Mouse (Mus musculus) testis, postnatal 14 days (tissue): Measurements from ENCODE around the gene Snx20.

ENCODE experiments used
- DNase-seq: peaks from one replicate; pipeline ENCODE4 v3.0.0; 2021; ENCODE audit warnings: low spot score

Gene Snx20

DNA sequence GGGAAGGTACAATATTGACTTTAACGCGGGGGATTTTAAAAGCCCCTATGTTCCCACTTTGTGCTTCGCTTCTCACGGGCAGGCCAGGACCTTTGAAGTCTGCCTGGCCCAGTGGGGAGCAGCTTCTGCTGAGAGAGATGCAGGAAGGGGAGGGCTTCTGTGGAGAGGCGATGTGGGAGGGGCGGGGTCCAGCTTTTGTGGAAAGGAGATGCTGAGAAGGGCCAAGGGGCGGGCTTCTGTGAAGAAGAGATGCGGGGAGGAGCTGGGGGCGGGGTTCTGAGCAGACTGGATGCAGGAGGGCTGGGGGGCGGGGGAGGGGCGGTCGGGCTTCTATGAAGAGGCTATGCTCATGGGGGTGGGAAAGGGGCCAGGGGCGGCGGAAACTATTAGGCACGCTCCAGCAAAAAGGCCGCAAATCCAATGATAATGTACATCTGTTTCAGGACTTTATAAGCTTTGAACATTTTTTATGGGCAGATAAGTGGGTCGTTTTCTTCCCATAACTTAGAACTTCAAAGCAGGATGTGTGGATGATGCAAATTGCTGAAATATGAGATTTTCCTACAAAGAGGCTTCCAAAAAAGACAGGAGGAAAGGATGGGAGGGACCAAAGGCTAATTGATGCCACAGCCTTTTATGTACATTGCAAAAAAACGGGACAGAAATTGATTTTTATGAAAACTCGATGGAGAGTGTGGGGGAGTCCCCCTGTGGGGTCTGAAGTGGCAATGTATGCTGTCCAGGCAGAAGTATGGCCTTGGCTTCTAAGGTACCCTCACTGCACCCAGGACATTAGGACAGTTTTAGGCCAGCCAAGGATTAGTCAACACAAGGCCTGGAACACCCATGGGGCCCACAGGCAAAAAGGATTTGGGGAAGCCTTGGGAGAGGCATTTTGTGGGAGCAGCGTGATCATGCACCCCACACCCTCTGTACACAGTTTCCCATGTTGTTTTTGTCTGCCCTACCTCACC is 31.6 kb downstream of the Snx20 start:
- peak; percentile 76 for DNase-seq

DNA sequence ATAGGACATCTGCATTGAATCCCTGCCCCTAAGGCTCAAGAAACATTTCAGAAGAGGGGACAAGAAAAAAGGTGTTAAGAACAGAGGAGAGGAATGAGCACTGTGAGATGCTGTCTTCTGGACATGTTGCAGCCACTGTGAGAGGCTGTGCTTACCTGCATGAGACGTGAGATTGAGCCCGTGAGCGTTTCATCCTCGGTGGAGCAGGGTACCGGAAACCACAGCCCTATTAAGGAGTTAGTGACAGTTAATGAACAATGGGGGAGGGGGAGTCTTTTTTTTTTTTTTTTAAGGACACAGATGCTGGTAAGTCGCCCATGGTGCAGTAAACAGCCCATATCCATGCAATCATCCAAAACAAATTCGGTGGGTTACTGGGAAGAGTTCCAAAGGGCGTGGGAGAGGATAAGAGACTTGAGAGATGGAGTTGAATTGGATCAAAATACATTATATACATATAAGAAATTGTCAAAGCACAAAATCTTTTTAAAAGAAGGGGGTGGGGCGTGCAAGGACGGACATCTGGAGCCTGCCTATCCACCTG is 32.4 kb downstream of the Snx20 start:
- DNase-seq, result no peak

DNA sequence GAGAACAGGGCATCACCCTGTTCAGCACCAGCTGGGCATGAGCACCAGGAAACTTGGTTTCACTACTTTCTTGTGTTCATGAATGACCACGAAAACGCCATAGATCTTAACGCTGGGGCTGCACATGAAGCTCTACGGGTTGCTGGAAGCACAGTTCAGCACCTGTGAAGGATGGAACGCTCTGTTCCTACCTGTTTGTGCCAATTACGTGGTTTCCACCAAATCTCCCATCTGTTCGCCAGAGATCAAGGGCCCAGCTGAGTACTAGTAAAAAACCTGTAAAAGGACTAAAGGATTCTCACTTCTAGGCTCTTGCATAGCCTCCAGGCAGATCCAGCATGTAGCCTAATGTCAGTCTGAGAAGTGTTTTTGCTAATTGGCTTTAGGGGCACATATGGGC is 36.4 kb downstream of the Snx20 start:
- DNase-seq, result no peak

DNA sequence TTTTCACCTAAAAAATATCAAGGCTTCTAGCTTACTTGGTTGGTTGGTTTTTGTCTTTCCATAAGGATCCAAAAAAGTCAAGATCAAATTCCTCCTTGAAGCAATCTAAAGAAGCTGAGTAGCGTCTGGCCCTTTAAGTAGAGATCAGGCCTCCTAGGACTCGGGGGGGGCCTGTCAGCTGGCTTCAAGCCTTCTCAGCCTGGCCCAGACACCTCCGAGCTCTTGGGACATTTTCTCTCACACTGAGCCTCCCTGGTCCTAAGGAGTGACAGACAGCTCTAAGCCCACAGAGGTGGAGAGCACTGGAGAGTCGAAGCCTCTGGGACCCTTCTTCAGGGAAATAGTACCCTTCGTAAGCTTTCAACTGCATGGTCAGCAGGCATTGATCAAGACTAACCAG is 37.4 kb downstream of the Snx20 start:
- DNase-seq, result no peak

DNA sequence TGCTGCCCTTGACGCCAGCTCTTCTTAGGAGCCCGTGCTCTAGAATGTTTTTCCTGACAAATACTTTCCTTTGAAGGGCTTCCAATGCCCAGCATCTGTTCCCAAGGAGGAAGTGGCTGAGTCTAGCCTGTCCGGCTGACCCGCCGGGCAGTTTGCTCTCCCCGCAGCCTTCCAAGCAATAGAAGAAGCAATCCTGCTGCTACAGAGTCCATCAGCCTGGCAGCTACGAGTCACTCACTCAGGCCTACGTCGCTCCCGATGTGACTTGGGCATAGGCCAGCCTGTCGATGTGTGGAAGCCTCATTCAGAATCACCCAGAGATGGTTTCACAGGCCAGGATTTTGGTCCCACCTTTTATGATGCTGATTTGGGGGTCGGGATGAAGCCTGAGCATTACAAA is 39.9 kb downstream of the Snx20 start:
- DNase-seq, result no peak

DNA sequence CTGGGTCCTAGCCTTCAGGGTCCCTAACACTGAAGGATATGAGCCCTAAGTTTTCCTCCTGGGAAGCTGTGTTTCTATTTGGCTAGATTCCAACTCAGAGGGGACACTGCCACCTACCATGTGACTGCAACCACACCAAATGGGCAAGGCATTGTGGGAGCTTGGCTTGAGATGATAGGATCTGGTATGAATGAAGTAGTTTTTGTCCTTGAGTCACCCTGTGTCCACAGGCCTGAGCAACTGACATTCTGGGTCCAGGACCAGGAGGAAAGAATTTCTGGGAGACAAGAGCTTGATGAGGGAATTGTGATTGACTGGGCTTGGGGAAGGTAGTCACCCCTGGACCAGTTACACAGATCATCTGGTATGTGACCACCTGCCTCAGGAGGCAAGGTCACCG is 42.0 kb downstream of the Snx20 start:
- DNase-seq, result no peak

DNA sequence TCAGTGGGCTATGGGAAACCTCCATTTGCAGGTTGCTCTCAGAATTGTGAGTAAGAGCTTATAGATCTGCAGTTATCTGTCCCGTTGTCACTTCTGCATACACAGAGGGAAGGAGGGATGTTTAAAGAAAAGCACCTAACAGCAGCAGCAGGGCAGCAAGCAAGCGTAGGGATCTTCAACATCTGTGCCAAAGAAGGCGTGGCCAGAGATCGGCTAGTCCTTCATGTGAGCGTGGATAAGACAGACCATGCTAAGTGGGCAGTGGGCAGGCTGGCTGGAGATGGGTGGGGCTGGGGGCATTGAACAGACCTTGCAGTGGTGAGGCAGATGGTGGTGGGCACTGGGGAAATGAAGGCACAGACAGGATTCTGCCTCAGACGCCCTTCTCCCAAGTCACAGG is 45.7 kb downstream of the Snx20 start:
- no peak for DNase-seq

DNA sequence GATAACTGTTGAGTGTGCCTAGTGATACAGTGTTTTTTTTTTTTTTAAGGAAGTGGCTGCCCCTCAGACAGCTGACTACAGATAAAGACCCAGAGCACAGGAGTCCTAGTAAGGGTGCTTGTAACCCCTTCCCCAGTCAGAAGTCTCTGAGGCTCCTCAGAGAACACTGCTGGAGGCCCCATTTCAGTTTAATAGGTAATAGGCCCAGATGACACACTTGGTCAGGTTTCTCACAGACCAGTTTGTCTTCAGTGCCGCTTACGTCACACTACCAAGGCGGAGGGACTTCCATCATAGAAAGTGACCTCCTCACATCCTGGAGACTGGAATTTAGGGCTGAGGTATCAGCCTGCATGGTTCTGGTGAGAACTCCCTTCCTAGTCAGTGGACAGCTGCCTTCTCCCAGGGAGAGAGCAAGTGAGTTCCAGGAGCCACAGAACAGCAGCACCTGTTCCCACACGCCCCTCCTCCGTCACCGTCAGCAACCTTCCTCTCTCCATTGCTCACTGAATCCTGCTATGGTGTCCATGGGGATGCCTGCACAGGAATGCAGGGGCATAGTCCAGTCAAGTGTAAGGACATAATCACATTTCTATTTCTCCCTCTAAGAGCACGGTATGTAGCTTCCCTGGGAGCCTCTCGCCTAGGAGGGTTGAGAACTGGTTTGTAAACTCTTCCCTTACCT is 47.6 kb downstream of the Snx20 start:
- no peak for DNase-seq

DNA sequence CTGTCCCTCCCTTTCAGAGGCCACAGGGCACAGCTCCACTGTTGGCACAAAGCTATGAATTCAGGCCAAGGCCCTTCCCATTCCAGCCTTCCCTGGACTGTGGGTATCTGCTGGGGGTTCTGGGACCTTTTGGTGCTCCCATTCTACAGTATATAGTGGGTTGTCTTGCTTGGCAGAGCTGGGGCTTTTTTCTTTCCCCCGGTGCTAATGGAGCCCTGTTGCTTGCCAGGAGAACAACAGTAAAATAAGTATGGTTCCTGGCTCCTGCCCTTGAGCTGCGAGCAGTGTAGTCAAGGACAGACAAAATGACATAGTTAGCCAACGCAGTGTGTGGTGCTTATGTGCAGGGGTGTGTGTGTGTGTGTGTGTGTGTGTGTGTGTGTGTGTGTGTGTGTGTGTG is 52.1 kb downstream of the Snx20 start:
- no peak for DNase-seq

DNA sequence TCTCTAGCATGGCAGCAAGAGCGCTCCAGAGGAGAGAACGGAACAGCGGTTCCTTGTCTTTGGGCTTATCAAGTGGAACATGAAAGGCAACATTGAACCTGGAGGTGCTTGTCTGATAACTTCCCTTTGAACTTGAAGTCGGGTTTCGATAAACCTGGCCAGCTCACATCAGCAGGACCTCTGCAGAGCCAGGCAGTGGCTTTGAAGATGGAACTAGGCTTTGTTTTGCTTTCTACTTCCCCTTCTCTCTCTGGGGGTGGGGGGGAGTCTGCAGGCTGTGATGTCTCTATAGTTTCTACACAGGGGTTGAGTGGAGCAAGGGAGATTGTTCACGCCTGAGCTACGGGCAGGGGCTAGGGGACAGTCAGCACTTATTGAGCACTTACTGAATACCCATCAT is 55.1 kb downstream of the Snx20 start:
- DNase-seq, result no peak

DNA sequence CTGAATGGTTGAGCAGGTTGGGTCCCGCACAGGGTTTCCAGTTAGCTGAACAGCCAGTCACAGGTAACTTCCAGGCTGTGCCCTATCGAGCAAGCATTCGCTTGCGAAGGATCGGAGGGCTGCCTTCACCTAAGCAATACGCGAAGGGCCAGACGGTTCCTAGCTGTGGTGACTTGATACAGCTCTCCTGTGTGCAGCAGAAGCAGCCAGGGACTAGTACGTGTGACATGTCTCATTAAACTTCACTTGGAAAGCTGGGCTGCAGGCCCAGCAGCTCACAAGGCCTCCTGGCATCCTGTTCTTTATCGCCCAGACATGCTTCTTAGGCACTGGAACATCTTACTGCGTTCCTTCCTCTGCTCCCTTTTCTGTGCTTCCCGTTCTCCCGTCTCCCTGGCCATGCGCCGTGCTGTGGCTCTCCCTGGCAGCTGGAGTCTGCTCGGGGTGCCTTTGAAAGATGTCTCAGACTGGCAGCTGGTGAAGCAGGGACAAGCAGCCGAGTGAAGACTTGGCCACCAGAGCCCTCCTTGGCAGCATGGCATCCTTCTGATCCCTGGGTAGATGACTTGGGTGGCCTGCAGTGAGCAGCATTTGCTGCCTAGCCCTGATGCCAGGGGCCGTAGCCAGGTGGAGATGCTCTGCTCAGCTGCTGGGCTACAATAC is 56.1 kb downstream of the Snx20 start:
- DNase-seq, result no peak

DNA sequence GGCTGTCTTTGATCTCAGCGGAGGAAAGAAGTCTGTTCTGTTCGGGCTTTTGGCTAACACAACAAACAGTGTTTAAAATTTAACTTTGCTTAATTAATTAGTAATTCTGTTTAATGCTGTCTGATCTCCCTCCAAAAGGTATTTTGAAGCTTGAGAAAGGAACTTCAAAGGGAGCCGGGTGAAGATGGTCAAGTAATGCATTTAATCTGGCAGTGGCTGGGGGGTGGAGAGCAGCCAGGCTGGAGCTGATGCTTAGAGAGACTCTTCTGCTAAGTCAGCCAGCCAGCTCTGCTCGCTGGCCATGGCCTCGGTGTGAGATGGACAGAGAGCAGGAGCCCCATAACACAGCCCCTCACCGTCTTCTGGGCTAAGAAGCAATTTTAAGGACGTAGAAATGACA is 56.7 kb downstream of the Snx20 start:
- no peak for DNase-seq

DNA sequence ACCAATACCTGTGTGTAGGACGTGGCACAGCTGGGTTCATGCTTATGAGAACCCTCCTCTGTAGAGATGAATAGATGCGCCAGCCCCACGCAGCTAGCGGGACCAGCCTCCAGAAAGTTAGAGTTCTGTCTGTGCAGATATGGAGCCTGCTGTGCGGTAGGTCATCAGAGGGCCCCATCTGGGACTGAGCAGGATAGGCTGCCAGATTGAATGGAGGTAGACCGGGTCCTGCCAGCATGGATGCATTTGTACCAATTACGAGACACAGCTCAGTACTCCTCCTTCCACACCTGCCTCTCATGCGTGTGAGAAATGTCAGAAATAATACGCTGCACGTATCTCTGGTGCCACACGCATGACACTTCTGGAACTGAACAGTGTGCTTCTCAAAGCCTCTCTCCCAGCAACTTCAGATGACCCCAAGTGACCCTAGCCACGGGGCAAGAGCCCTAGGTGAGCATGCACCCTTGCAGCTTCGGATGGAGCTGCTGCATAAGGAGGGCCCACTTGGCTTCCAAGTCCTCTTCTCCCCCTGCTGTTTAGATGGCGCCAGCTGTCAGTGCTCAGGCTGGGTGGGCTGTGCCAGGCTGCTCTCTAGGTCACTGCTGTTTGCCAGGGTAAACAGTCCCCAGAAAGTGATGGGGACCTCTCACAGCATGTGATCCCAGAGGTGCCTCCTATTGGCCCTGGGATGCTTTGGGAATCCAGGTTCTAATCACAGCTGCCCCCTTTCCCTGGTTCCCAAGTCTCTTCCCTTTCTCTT is 57.3 kb downstream of the Snx20 start:
- DNase-seq, result no peak

DNA sequence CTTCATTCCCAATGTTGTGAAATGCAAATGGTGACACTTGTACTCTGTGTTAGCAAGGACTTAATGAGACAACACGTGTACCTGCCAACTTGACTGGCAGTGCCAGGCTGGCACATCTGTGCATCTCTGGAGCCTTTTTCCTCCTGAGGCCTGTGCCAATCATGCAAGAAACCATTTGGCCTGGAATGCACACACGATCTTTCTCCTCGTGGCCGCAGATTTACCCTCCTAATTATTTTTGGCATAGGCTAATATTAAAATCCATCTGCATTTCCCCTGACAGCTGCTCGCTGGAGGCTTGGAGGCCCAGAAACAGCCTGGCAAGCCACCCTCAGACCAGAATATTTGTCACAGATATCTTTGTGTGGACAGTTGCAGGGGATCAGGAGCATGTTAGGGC is 58.3 kb downstream of the Snx20 start:
- no peak for DNase-seq
